21 mouse cellular contexts compared by ENCODE assay signal in the genomic region with DNA sequence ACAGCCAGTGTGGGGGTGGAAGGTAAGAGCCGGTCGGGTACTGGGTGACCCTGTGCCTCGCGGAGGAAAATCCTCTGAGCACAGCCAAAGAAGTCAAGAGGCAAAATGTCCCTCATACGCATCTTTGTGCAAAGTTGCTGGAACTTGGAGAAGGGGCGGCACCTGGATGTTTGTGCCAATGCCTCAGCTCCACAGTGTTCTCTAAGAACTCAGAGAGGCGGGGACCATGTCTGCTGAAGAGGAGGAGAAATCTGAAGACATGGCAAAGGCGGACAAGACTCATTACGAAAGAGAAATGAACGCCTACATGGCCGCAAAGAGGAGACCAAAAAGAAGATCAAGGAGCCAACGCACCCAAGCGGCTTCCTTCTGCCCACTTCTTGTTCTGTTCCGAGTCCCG. TPM values are rescaled to one million over a fixed set of nuclear protein-coding genes. Genes with fewer than 3 reads are reported as not detected.
DNase-seq lines count a peak whose midpoint lies in the region; ATAC-seq lines count a peak whose summit lies in the region.
"Had no signal": no experiment of that assay in that cellular context is flagged by ENCODE, and none has a peak within 500 bp of the region (broad histone marks: within the 10 kb centered on the region; RNA-seq: fewer than 3 reads in every experiment).

No protein-coding gene starts in this region.

- no peak for ATAC-seq in midbrain, embryonic 14.5 days (ENCODE audit: low FRiP score, low TSS enrichment)
- ATAC-seq: hindbrain, postnatal 0 days; lung, postnatal 0 days had no signal

- 0 out of 2 replicates have a peak, but pooled peaks cover 5% of the 10 kb centered on the region for H3K4me1 ChIP-seq in midbrain, embryonic 14.5 days (ENCODE audit: control insufficient read depth, insufficient read depth, low read length)

- WGBS in midbrain, embryonic 14.5 days: 56% methylated on average over 15 of the region's 15 CpGs

- H3K4me3 ChIP-seq in midbrain, embryonic 14.5 days (replicated peaks; ENCODE audit: low read depth, low read length): no peak overlapping the region
- H3K4me3 ChIP-seq: embryonic facial prominence, embryonic 13.5 days; forebrain, embryonic 10.5 days; liver, embryonic 13.5 days had no signal

- H3K4me2 ChIP-seq in midbrain, embryonic 14.5 days (ENCODE audit: low read length): no peak overlapping the region
- H3K4me2 ChIP-seq: embryonic facial prominence, embryonic 13.5 days; liver, embryonic 13.5 days had no signal

- no peak overlapping the region for H3K27ac ChIP-seq in midbrain, embryonic 14.5 days (replicated peaks; ENCODE audit: low read depth, low read length)
- H3K27ac ChIP-seq: embryonic facial prominence, embryonic 13.5 days; forebrain, embryonic 10.5 days; hindbrain, postnatal 0 days; kidney, postnatal 0 days; liver, embryonic 13.5 days had no signal

- H3K36me3 ChIP-seq in midbrain, embryonic 14.5 days (ENCODE audit: control insufficient read depth, insufficient read depth, low read length): no peaks in the 10 kb centered on the region
- H3K36me3 ChIP-seq: embryonic facial prominence, embryonic 13.5 days; forebrain, embryonic 10.5 days; G1E; liver, embryonic 13.5 days had no signal

- H3K9ac ChIP-seq in midbrain, embryonic 14.5 days (replicated peaks; ENCODE audit: low read length): no peak overlapping the region
- H3K9ac ChIP-seq: embryonic facial prominence, embryonic 13.5 days; liver, embryonic 13.5 days had no signal

- peak; percentile 24 to 56 for DNase-seq in kidney, adult 8-10 months
- DNase-seq in kidney, postnatal 4 days: no peak
- peak; percentile 43 for DNase-seq in right cerebral cortex, adult 18-20 months
- DNase-seq in right cerebral cortex, postnatal 14 days: no peak
- peak; percentile 27 for DNase-seq in ZHBTc4 (ENCODE audit: low read depth, low spot score)
- peak; percentile 26 for DNase-seq in testis, postnatal 14 days (ENCODE audit: low spot score)
- DNase-seq in midbrain, embryonic 14.5 days: no peak
- DNase-seq: cerebellum, adult 11 months; gastrocnemius, postnatal 25 days; liver, embryonic 13.5 days; right cerebral cortex, postnatal 4 days; thymus, postnatal 25 days had no signal

- no peaks in the 10 kb centered on the region for H3K27me3 ChIP-seq in midbrain, embryonic 14.5 days (ENCODE audit: control insufficient read depth, insufficient read depth, low read length)
- H3K27me3 ChIP-seq: embryonic facial prominence, embryonic 13.5 days; liver, embryonic 13.5 days had no signal

- H3K9me3 ChIP-seq in midbrain, embryonic 14.5 days (ENCODE audit: control insufficient read depth, low read length): no peaks in the 10 kb centered on the region
- H3K9me3 ChIP-seq: embryonic facial prominence, embryonic 13.5 days; forebrain, embryonic 10.5 days; liver, embryonic 13.5 days had no signal

RNA-seq across cellular contexts. Expression of a gene that starts 2.4 kb away (rescaled TPM):
- 3.3 and 7.7 TPM in 2 replicates for polyA plus RNA-seq in midbrain, embryonic 14.5 days (2014; fragmentation: Nextera tagmentation; extraction: Ambion mirVana)

RNA-seq across cellular contexts. Expression of a gene that starts 20.9 kb away (rescaled TPM):
- not detected in 2 replicates for polyA plus RNA-seq in midbrain, embryonic 14.5 days (2014; fragmentation: Nextera tagmentation; extraction: Ambion mirVana)
- polyA plus RNA-seq: embryonic facial prominence, embryonic 13.5 days; forebrain, embryonic 10.5 days; frontal cortex, adult 2 months; G1E; hindbrain, postnatal 0 days; kidney, postnatal 0 days; limb, embryonic 11.5 days; liver, embryonic 13.5 days; lung, postnatal 0 days had no signal

RNA-seq across cellular contexts. Expression of a gene that starts 33.2 kb away (rescaled TPM):
- not detected in 2 replicates for polyA plus RNA-seq in midbrain, embryonic 14.5 days (2014; fragmentation: Nextera tagmentation; extraction: Ambion mirVana)
- polyA plus RNA-seq: forebrain, embryonic 10.5 days; G1E; limb, embryonic 11.5 days; liver, embryonic 13.5 days; stomach, embryonic 14.5 days had no signal

RNA-seq across cellular contexts. Expression of a gene that starts 51.4 kb away (rescaled TPM):
- polyA plus RNA-seq in midbrain, embryonic 14.5 days (2014; fragmentation: Nextera tagmentation; extraction: Ambion mirVana): 0.24 TPM in 1 of 2 replicates, not detected in the other
- polyA plus RNA-seq: embryonic facial prominence, embryonic 13.5 days; forebrain, embryonic 10.5 days; frontal cortex, adult 2 months; hindbrain, postnatal 0 days; limb, embryonic 11.5 days; liver, embryonic 13.5 days; lung, postnatal 0 days had no signal

RNA-seq across cellular contexts. Expression of a gene that starts 51.4 kb away (rescaled TPM):
- not detected in 2 replicates for polyA plus RNA-seq in midbrain, embryonic 14.5 days (2014; fragmentation: Nextera tagmentation; extraction: Ambion mirVana)
- polyA plus RNA-seq: embryonic facial prominence, embryonic 13.5 days; forebrain, embryonic 10.5 days; frontal cortex, adult 2 months; hindbrain, postnatal 0 days; limb, embryonic 11.5 days; liver, embryonic 13.5 days; stomach, embryonic 14.5 days had no signal

Comparison
In these comparisons a context has a peak if more than half of its experiments do, and no peak if none do; other contexts are left out.
1. DNase-seq: peak in kidney, adult 8-10 months (2 of 2), right cerebral cortex, adult 18-20 months (single experiment), ZHBTc4 (single experiment) and testis, postnatal 14 days (single experiment); none in kidney, postnatal 4 days (0 of 2), right cerebral cortex, postnatal 14 days (single experiment) and midbrain, embryonic 14.5 days (single experiment).